Mouse (Mus musculus): ENCODE data around the gene Rnase4. TPM values are rescaled to one million over a fixed set of nuclear protein-coding genes. Genes with fewer than 3 reads are reported as not detected.

Rnase4 gene
- polyA plus RNA-seq, 1 experiment from 2014 or later: 68.6 TPM

Other genes starting within 250 kb of the Rnase4 start
- gene Tep1, start 220.5 kb upstream of the Rnase4 start, polyA plus RNA-seq (2015; fragmentation: Nextera tagmentation; extraction: Ambion mirVana): 5.0 and 6.2 TPM in 2 replicates
- 0.10 and 0.12 TPM in 2 replicates for gene Klhl33, start 193.6 kb upstream of the Rnase4 start, polyA plus RNA-seq (2015; fragmentation: Nextera tagmentation; extraction: Ambion mirVana)
- 145 and 148 TPM in 2 replicates for gene Osgep, start 166.2 kb upstream of the Rnase4 start, polyA plus RNA-seq (2015; fragmentation: Nextera tagmentation; extraction: Ambion mirVana)
- 188 TPM in 2 replicates for gene Apex1, start 166.1 kb upstream of the Rnase4 start, polyA plus RNA-seq (2015; fragmentation: Nextera tagmentation; extraction: Ambion mirVana)
- gene Pip4p1, start 160.2 kb upstream of the Rnase4 start, polyA plus RNA-seq (2015; fragmentation: Nextera tagmentation; extraction: Ambion mirVana): 45.3 and 56.0 TPM in 2 replicates
- gene Pnp, start 160.0 kb upstream of the Rnase4 start, polyA plus RNA-seq (2015; fragmentation: Nextera tagmentation; extraction: Ambion mirVana): 52.0 and 54.8 TPM in 2 replicates
- gene Gm49342, start 146.6 kb upstream of the Rnase4 start, polyA plus RNA-seq (2015; fragmentation: Nextera tagmentation; extraction: Ambion mirVana): not detected in 2 replicates
- gene Pnp2, start 135.1 kb upstream of the Rnase4 start, polyA plus RNA-seq (2015; fragmentation: Nextera tagmentation; extraction: Ambion mirVana): 0.31 and 0.54 TPM in 2 replicates
- gene Rnase10, start 83.3 kb upstream of the Rnase4 start, polyA plus RNA-seq (2015; fragmentation: Nextera tagmentation; extraction: Ambion mirVana): 0.09 and 0.22 TPM in 2 replicates
- not detected in 2 replicates for gene Rnase9, start 49.2 kb upstream of the Rnase4 start, polyA plus RNA-seq (2015; fragmentation: Nextera tagmentation; extraction: Ambion mirVana)
- not detected in 2 replicates for gene Rnase11, start 40.9 kb upstream of the Rnase4 start, polyA plus RNA-seq (2015; fragmentation: Nextera tagmentation; extraction: Ambion mirVana)
- gene Rnase12, start 33.4 kb upstream of the Rnase4 start, polyA plus RNA-seq (2015; fragmentation: Nextera tagmentation; extraction: Ambion mirVana): not detected in 2 replicates
- gene Olfr750, start 16.6 kb upstream of the Rnase4 start, polyA plus RNA-seq (2015; fragmentation: Nextera tagmentation; extraction: Ambion mirVana): not detected in 2 replicates
- gene Ang, start 73 bp downstream of the Rnase4 start, polyA plus RNA-seq (2015; fragmentation: Nextera tagmentation; extraction: Ambion mirVana): 10.1 and 10.5 TPM in 2 replicates
- not detected in 2 replicates for gene Eddm3b, start 23.3 kb downstream of the Rnase4 start, polyA plus RNA-seq (2015; fragmentation: Nextera tagmentation; extraction: Ambion mirVana)
- gene Rnase6, start 32.8 kb downstream of the Rnase4 start, polyA plus RNA-seq (2015; fragmentation: Nextera tagmentation; extraction: Ambion mirVana): 0.58 and 1.6 TPM in 2 replicates
- 2.2 and 3.3 TPM in 2 replicates for gene Rnase1, start 55.7 kb downstream of the Rnase4 start, polyA plus RNA-seq (2015; fragmentation: Nextera tagmentation; extraction: Ambion mirVana)
- gene Rnase2b, start 71.2 kb downstream of the Rnase4 start, polyA plus RNA-seq (2015; fragmentation: Nextera tagmentation; extraction: Ambion mirVana): not detected in 2 replicates
- not detected in 2 replicates for gene Ang2, start 108.1 kb downstream of the Rnase4 start, polyA plus RNA-seq (2015; fragmentation: Nextera tagmentation; extraction: Ambion mirVana)
- gene Ear14, start 112.3 kb downstream of the Rnase4 start, polyA plus RNA-seq (2015; fragmentation: Nextera tagmentation; extraction: Ambion mirVana): not detected in 2 replicates
- gene Rnase2a, start 165.0 kb downstream of the Rnase4 start, polyA plus RNA-seq (2015; fragmentation: Nextera tagmentation; extraction: Ambion mirVana): not detected in 2 replicates